Mouse (Mus musculus) urinary bladder, postnatal 25 days (tissue): ENCODE data around the gene Aoc3.
"Not testable (repeated sequence)": the region's sequence is repeated elsewhere in the genome, so short reads cannot be mapped to it uniquely, and the experiment has no call there.

Experiments used
- DNase-seq: peaks from one replicate; pipeline ENCODE4 v3.0.0; 2022; ENCODE audit warnings: low spot score

The Aoc3 gene

DNA sequence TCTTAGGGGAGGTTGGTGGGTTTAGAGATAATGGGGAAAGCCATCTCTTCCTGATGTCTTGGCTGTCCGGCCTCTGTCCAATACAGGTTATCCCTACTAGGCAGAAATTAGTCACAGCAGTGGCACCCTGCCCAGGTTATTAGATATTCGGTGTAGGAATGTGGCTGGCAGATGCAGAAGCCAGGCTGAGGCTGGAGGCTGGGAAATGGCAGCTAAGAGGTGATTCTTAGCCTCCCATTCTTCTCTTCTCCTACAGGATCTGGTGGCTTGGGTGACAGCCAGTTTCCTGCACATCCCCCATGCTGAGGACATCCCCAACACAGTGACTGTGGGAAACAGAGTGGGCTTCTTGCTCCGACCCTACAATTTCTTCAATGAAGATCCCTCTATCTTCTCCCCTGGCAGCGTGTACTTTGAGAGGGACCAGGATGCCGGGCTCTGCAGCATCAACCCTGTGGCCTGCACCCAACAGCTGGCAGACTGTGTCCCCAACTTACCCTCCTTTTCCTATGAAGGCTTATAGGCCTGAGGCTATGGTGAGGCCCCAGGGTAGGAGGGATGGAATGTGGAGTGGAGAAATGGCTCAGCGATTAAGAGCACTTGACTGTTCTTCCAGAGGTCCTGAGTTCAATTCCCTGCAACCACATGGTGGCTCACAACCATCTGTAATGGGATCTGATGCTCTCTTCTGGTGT, 1.3 kb upstream of the Aoc3 start:
- no peak for DNase-seq

DNA sequence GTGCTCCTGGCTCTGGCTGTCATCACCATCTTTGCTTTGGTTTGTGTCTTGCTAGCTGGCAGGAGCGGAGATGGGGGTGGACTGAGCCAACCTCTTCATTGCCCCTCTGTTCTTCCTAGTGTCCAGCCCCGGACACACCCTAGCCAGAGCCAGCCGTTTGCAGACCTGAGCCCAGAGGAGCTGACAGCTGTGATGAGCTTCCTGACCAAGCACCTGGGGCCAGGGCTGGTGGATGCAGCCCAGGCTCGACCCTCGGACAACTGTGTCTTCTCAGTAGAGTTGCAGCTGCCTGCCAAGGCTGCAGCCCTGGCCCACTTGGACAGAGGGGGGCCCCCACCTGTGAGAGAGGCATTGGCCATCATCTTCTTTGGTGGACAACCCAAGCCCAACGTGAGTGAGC, 556 bp downstream of the Aoc3 start:
- not testable (repeated sequence) for DNase-seq

DNA sequence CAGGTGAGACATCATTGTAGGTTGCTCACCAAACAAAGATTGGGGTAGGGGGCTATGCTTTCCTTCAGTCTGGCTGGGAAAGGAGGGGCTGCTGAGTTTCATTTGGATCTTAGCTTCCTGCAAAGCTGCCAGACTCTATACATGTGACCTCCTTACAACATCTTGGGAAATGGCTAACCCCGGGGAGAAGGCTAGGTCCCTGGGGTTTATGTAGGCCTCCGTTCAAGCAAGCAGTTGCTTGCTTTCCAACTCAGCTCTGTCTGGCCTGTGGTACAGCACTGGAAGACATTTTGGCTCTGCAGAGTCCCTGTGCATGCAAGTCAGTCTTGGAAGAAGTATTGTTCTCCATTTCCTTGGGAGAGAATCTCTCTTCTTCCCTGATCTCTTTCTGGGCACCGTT, 2.1 kb downstream of the Aoc3 start:
- no peak for DNase-seq

GRCm38 (mm10) chr11:101334023-101334422, 3.6 kb downstream of the Aoc3 start:
- no peak for DNase-seq

DNA sequence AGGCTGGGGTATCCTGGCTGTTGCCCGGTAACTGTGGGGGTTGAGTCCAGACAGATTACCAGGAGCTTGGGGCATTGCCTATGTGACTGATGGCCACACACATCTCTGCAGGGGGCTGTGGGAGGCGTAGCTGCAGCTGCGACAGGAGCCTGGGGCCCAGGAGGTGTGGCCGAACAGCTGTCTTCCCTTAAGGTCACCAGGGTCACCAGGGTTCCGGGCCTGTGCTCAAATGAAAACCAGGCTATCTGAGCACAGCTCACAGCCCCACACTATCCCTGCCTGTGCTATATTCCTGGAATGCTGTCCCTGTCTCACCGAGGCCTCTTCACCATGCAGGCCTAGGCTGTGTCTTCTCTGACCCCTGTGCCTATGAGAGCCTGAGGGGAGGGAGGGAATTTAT, 4.1 kb downstream of the Aoc3 start:
- DNase-seq: no peak

DNA sequence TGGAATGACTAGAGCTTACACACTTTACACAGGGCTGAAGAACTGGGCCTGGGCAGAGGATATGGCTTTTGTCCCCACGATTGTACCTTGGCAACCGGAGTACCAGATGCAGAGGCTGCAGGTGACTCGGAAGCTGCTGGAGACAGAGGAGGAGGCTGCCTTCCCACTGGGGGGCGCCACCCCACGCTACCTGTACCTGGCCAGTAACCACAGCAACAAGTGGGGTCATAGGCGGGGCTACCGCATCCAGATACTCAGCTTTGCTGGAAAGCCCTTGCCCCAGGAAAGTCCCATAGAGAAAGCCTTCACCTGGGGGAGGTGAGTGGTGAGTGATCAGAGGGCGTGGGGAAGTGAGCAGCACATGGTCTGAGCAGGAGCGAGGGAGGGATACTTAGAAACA, 5.3 kb downstream of the Aoc3 start:
- no peak for DNase-seq

GRCm38 (mm10) chr11:101338123-101338760, 7.8 kb downstream of the Aoc3 start:
- no peak for DNase-seq

DNA sequence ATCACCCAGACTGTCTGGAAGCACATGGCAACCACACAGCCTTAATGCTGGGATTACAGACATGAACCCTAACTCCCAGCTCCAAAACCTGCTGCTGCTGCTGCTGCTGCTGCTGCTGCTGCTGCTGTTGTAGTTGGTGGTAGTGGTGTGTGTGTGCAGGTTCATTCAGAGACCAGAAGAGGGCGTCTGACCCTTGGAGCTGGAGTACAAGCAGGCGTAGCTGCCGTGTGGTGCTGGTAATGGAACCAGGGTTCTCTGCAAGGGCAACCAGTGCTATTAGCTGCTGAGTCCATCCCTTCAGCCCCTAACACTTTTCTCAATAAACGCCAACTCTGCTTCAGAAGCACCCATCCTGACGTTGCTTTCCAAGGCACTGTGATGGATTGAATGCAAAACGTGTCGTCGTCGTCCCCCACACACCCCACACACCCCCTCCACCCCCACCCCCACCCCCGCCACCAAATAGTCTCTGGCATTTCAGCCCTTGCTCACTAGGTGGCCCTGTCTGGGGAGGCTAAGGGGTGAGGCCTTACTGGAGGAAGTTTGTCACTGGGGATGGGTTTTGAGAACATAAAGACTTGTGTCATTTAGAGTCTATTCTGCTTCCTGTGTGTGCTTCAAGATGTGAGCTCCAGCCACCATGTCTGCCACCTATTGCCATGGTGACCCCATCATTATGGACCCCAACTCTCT, 16.8 kb downstream of the Aoc3 start:
- DNase-seq: no peak

- DNase-seq: no peak
Measured at GRCm38 (mm10) chr11:101348774-101349173, 18.4 kb downstream of the Aoc3 start.

DNA sequence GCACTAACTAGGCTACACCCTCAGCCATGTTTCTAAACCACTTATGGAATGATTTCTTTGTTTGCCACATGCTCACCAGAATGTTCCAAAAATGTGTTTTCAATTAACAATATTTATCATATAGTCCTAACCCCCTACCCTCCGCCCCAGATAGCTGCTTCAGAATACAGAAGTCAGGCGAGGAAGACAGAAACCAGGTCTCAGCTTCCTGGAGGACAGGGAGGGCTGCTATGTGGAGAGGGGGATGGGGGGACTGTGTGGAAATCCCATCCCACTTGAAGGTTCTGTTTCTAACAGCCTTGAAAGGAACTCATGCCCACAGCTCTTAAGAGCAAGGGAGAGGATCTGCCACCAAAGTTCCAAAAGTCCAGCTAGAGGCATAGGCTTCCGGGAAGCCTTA, 18.8 kb downstream of the Aoc3 start:
- no peak for DNase-seq

GRCm38 (mm10) chr11:101351100-101351720, 20.8 kb downstream of the Aoc3 start:
- DNase-seq: no peak

DNA sequence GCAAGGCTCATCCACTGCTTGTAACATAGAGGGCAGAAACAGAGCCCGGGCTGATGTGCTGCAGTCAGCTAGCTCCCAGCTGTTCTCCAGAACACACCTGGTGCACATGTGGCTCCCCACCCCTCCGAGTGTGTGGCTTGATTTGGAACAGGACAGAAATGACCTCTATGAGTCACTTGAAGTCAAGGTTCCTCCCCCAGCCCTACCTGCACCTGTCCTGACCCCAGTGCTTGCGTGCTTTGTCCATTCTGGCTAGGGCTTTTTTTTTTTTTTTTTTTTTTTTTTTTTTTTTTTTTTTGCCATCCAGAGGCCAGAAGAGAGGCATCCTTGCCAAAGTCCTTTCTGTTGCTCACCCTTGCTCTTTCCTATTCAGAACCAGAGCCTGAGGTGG, 21.3 kb downstream of the Aoc3 start:
- no peak for DNase-seq

- DNase-seq: no peak
Measured at GRCm38 (mm10) chr11:101353436-101353835, 23.0 kb downstream of the Aoc3 start.

DNA sequence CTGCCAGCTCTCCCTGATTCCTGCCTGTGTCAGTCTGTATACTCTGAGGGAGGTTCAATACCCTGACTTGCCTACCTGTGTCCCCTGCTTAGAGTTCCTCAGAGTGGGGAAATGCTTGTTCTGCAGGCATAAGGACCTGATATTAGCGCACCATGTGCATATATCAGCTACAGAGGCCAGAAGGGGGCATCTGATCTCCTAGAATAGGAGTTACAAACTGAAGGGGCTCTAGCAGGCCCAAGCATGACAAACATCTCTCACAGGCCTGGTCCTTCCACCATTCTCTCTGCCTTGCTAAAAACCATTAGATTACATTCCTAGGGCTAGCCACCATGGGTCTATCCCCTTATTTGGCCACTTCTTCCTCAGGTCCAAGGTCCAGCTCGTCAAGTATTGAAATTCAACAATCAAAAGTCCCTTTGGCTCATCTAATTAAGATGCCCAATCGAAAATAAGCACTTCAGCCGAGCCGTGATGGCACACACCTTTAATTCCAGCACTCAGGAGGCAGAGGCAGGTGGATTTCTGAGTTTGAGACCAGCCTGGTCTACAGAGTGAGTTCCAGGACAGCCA, 24.1 kb downstream of the Aoc3 start:
- DNase-seq: no peak

DNA sequence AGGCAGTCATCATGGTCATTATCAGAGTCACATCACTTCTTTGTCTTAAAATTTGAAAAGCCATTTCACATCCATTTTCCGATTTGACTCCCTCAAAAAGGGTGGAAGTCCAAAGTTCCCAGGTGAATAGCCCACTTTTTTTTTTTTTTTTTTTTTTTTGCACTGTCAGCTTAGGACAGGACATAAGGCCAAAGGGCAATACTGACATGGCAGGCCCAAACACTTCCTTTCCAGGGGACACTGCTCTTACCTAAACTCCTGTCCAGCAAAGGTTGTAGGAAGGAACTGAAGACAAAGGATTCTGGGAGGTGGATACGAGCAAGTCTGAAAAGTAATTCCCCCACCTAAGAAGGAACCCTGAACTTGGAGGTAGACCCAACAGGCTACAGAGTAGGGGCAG, 25.5 kb downstream of the Aoc3 start:
- DNase-seq: no peak

DNA sequence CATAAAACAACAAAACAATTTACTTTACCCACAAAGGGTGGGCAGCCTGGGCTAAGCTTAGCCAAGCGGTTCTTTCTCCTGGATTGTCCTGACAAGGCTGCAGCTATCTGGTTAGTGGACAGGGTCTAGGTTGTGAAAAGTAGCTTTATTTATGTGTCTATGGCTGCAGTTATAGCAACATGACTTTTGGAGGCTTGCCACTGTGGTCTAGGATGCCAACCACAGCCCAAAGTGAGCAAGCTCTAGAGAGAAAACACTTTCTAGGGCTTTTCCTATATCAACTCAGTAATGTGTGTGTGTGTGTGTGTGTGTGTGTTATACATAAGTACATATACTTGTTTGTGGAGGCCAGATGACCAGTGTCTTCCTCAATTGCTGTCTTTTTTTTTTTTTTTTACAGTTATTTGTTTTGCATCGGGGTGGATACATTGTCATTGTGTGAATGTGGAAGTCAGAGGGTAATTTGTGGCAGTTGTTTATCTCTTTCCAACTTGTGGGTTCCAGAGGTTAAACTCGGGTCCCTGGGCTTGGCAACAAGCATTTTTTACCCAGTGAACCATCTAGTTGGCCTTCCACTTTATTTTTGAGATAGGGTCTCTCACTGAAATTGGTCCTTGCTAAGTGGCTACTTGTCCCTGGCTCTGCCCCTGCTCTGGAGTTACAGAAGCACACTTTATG, 27.2 kb downstream of the Aoc3 start:
- DNase-seq: no peak

DNA sequence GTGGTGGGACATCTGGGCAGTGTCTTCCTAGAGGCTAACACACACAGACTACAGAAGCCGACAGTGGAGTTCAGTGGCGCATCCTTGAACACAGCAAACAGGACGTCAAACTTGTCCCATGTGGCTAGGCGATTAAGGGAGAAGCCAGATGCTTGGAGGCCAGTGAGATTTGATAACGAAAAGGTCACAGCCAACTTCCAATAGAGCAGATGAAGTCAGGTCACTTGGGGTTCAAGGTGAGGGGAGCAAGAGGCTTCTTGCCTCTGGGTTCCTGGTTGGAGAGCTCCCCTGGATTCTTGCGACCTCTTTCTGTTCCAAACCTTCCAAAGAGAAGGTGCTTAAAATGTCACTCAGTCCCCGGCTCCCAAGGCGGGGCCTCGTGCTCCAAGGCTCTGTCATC, 29.4 kb downstream of the Aoc3 start:
- DNase-seq: no peak

GRCm38 (mm10) chr11:101360651-101361113, 30.3 kb downstream of the Aoc3 start:
- no peak for DNase-seq

- DNase-seq: no peak
Measured at GRCm38 (mm10) chr11:101364531-101364931, 34.1 kb downstream of the Aoc3 start.

- no peak for DNase-seq
Measured at GRCm38 (mm10) chr11:101367326-101367935, 37.0 kb downstream of the Aoc3 start, which contains the start of gene G6pc. TSS of gene G6pc (plus strand) at chr11:101367561.

DNA sequence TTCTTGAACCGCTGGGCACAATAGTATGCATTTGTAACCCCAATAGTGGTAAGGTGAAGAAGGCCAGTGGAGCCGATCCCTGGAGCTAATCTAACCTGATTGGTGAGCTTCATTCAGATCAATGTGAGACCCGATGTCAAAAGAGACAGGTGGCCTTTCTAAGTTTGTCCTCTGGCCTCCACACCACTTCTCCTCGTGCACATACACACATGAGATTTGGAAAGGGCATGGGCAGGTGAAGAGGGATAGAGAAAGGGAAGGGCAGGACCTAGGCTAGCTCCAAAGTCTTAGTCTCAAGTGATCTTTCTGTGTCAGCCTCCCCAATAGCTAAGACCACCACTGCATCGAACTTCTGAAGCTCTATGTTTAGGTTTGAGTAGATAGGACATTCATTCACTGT, 39.7 kb downstream of the Aoc3 start:
- no peak for DNase-seq
